Mouse (Mus musculus) neural tube, embryonic 11.5 days (tissue): ENCODE data around the gene Gm26602. TPM values are rescaled to one million over a fixed set of nuclear protein-coding genes. Genes with fewer than 3 reads are reported as not detected.
"Not testable (repeated sequence)": the region's sequence is repeated elsewhere in the genome, so short reads cannot be mapped to it uniquely, and the experiment has no call there.

Experiments used
- ATAC-seq: fragments of 200-750 bp; cut with Nextera tagmentation; 2 replicates; pipeline ENCODE4 v1.8.0; 2017; ENCODE audit warnings: moderate number of reproducible peaks, mild to moderate bottlenecking, moderate TSS enrichment, moderate library complexity; ENCODE audit not compliant: insufficient read depth, low FRiP score, low TSS enrichment
- DNase-seq: peaks from one replicate; pipeline ENCODE4 v3.0.0-alpha.2; 2015; ENCODE audit warnings: low spot score
- H3K27ac ChIP-seq: fragments of 300-500 bp; sonication (generic); 2 replicates; pipeline ENCODE4 v1.5.1; 2014; ENCODE audit warnings: low read depth, mild to moderate bottlenecking, low read length
- H3K27me3 ChIP-seq: fragments of 300-500 bp; sonication (generic); 2 replicates; pipeline ENCODE4 v1.6.1; 2014; ENCODE audit warnings: mild to moderate bottlenecking, low read length, mixed read lengths; ENCODE audit not compliant: control insufficient read depth, insufficient read depth
- H3K36me3 ChIP-seq: fragments of 300-500 bp; sonication (generic); 2 replicates; pipeline ENCODE4 v1.6.1; 2014; ENCODE audit warnings: mild to moderate bottlenecking, low read length, moderate library complexity, mixed read lengths; ENCODE audit not compliant: control insufficient read depth, insufficient read depth
- H3K4me1 ChIP-seq: fragments of 300-500 bp; sonication (generic); 2 replicates; pipeline ENCODE4 v1.6.1; 2014; ENCODE audit warnings: low read length, mixed read lengths; ENCODE audit not compliant: control insufficient read depth, insufficient read depth
- H3K4me2 ChIP-seq: fragments of 300-500 bp; sonication (generic); 2 replicates; pipeline ENCODE4 v1.6.1; 2014; ENCODE audit warnings: low read depth, mild to moderate bottlenecking, moderate library complexity
- H3K4me3 ChIP-seq: fragments of 300-500 bp; sonication (generic); 2 replicates; pipeline ENCODE4 v1.5.1; 2014; ENCODE audit warnings: low read depth, low read length
- H3K9ac ChIP-seq: fragments of 300-500 bp; sonication (generic); 2 replicates; pipeline ENCODE4 v1.6.1; 2014; ENCODE audit warnings: mild to moderate bottlenecking, low read length
- H3K9me3 ChIP-seq: fragments of 300-500 bp; sonication (generic); 2 replicates; pipeline ENCODE4 v1.6.1; 2016; ENCODE audit warnings: low read length; ENCODE audit not compliant: control insufficient read depth
- WGBS: fragments of 180-500 bp; shearing (Covaris S2); extraction: QIAGEN DNeasy Blood & Tissue Kit; methylation state at CpG from one replicate; pipeline ENCODE4 v1.1.7; 2014; 5-methylcytosine and 5-hydroxymethylcytosine counted together
- microRNA-seq: library from miRNA; unstranded; fragments of <30 nt; microRNA quantifications from one replicate; pipeline ENCODE4, GENCODE M21; 2016
- polyA plus RNA-seq: library from polyadenylated mRNA; unstranded; fragments of >200 nt; fragmentation: Nextera tagmentation; extraction: Ambion mirVana; gene quantifications from 2 replicates; pipeline ENCODE4 v1.2.1, GENCODE M21; 2014

Gene Gm26602
- polyA plus RNA-seq, 1 experiment from 2014 or later: not detected

GRCm38 (mm10) chr10:79955691-79956090 is 45.0 kb downstream of the Gm26602 start:
- H3K4me2 ChIP-seq: no peak overlapping the region
- H3K4me3 ChIP-seq: no peak overlapping the region
- H3K9ac ChIP-seq: no peak overlapping the region
- DNase-seq (no peak), ATAC-seq (no peak)
- no peak overlapping the region for H3K27ac ChIP-seq
- H3K27me3 ChIP-seq: no peaks in the 10 kb centered on the region
- H3K4me1 ChIP-seq: peaks cover 2% of the 10 kb centered on the region
- peaks cover 11% of the 10 kb centered on the region for H3K36me3 ChIP-seq
- H3K9me3 ChIP-seq: no peaks in the 10 kb centered on the region
- 77% methylated on average over 9 of the region's 9 CpGs for WGBS

GRCm38 (mm10) chr10:79956643-79957154 is 46.0 kb downstream of the Gm26602 start:
- H3K27ac ChIP-seq: no peak overlapping the region
- no peak overlapping the region for H3K4me3 ChIP-seq
- H3K4me1 ChIP-seq: peaks cover 6% of the 10 kb centered on the region
- no peak overlapping the region for H3K4me2 ChIP-seq
- H3K9me3 ChIP-seq: no peaks in the 10 kb centered on the region
- ATAC-seq (no peak), DNase-seq (no peak)
- H3K27me3 ChIP-seq: no peaks in the 10 kb centered on the region
- peaks cover 7% of the 10 kb centered on the region for H3K36me3 ChIP-seq
- WGBS: 28% methylated on average over 4 of the region's 4 CpGs
- H3K9ac ChIP-seq: no peak overlapping the region

- H3K4me3 ChIP-seq: no peak overlapping the region
- peaks cover 5% of the 10 kb centered on the region for H3K36me3 ChIP-seq
- ATAC-seq (no peak), DNase-seq (peak; percentile 81)
- peaks cover 6% of the 10 kb centered on the region for H3K4me1 ChIP-seq
- H3K27me3 ChIP-seq: no peaks in the 10 kb centered on the region
- WGBS: 4% methylated on average over 21 of the region's 21 CpGs
- H3K27ac ChIP-seq: no peak overlapping the region
- H3K9me3 ChIP-seq: no peaks in the 10 kb centered on the region
- H3K9ac ChIP-seq: peak overlapping the region; percentile 26; the same call in 1 of the 2 replicates
- H3K4me2 ChIP-seq: no peak overlapping the region
Observed at GRCm38 (mm10) chr10:79958140-79958816, 47.6 kb downstream of the Gm26602 start.

- not testable (repeated sequence) for H3K4me3 ChIP-seq, H3K27me3 ChIP-seq, H3K4me1 ChIP-seq, H3K9me3 ChIP-seq, H3K36me3 ChIP-seq, ATAC-seq, H3K4me2 ChIP-seq, DNase-seq, H3K9ac ChIP-seq, H3K27ac ChIP-seq
- 39% methylated on average over 10 of the region's 10 CpGs for WGBS
Observed at GRCm38 (mm10) chr10:79959412-79959811, 48.8 kb downstream of the Gm26602 start.

GRCm38 (mm10) chr10:79959847-79960601 is 49.4 kb downstream of the Gm26602 start, which contains the start of gene Wdr18:
TSS of gene Wdr18 (plus strand) at chr10:79960152.
- H3K9ac ChIP-seq: peak within 1 kb of the TSS; percentile 80
- peaks cover 10% of the 10 kb centered on the region; the same call in 1 of the 2 replicates for H3K36me3 ChIP-seq
- WGBS: under 1% methylated on average over 61 of the region's 61 CpGs
- H3K27ac ChIP-seq: peak within 1 kb of the TSS; percentile 14; the same call in 1 of the 2 replicates
- no peaks in the 10 kb centered on the region for H3K27me3 ChIP-seq
- peaks cover 6% of the 10 kb centered on the region for H3K4me1 ChIP-seq
- H3K9me3 ChIP-seq: no peaks in the 10 kb centered on the region
- peak within 1 kb of the TSS; percentile 97 for H3K4me3 ChIP-seq
- H3K4me2 ChIP-seq: peak within 1 kb of the TSS; percentile 77
- ATAC-seq (peak; percentile 90), DNase-seq (peak; percentile 100)

Small RNAs within 50 kb of the gene (microRNA-seq; reads per million reads assigned to microRNA genes)
- gene Mir6910: not detected

Other genes with a start within 250 kb of the Gm26602 start
- gene Madcam1, start 246.3 kb upstream of the Gm26602 start, polyA plus RNA-seq: 1.5 and 2.5 TPM in 2 replicates
- gene Tpgs1, start 241.5 kb upstream of the Gm26602 start, polyA plus RNA-seq: 71.2 and 78.7 TPM in 2 replicates
- gene Cdc34, start 228.7 kb upstream of the Gm26602 start, polyA plus RNA-seq: 165 and 168 TPM in 2 replicates
- 0.57 and 0.62 TPM in 2 replicates for gene Gzmm, start 221.8 kb upstream of the Gm26602 start, polyA plus RNA-seq
- gene Bsg, start 206.4 kb upstream of the Gm26602 start, polyA plus RNA-seq: 591 and 595 TPM in 2 replicates
- gene Hcn2, start 194.2 kb upstream of the Gm26602 start, polyA plus RNA-seq: 0.28 and 0.57 TPM in 2 replicates
- 29.5 and 34.1 TPM in 2 replicates for gene Polrmt, start 164.3 kb upstream of the Gm26602 start, polyA plus RNA-seq
- gene Fgf22, start 155.8 kb upstream of the Gm26602 start, polyA plus RNA-seq: 0.20 and 0.84 TPM in 2 replicates
- 99.7 and 101 TPM in 2 replicates for gene Rnf126, start 143.9 kb upstream of the Gm26602 start, polyA plus RNA-seq
- 1.3 and 1.7 TPM in 2 replicates for gene Fstl3, start 133.6 kb upstream of the Gm26602 start, polyA plus RNA-seq
- gene Prss57, start 119.9 kb upstream of the Gm26602 start, polyA plus RNA-seq: 0.23 TPM in 1 of 2 replicates, not detected in the other
- 150 and 155 TPM in 2 replicates for gene Palm, start 117.3 kb upstream of the Gm26602 start, polyA plus RNA-seq
- 0.77 and 1.6 TPM in 2 replicates for gene Misp, start 89.9 kb upstream of the Gm26602 start, polyA plus RNA-seq
- 215 and 216 TPM in 2 replicates for gene Ptbp1, start 56.4 kb upstream of the Gm26602 start, polyA plus RNA-seq
- 12.5 and 13.7 TPM in 2 replicates for gene Prtn3, start 36.4 kb upstream of the Gm26602 start, polyA plus RNA-seq
- 142 and 156 TPM in 2 replicates for gene Plppr3, start 36.2 kb upstream of the Gm26602 start, polyA plus RNA-seq
- gene Elane, start 24.6 kb upstream of the Gm26602 start, polyA plus RNA-seq: 0.66 TPM in 1 of 2 replicates, not detected in the other
- not detected in 2 replicates for gene Cfd, start 20.0 kb upstream of the Gm26602 start, polyA plus RNA-seq
- gene Med16, start 1.9 kb upstream of the Gm26602 start, polyA plus RNA-seq: 47.7 and 53.6 TPM in 2 replicates
- gene Kiss1r, start 6.1 kb downstream of the Gm26602 start, polyA plus RNA-seq: 0.77 and 0.80 TPM in 2 replicates
- 150 and 156 TPM in 2 replicates for gene R3hdm4, start 10.4 kb downstream of the Gm26602 start, polyA plus RNA-seq
- 7.0 and 8.5 TPM in 2 replicates for gene Arid3a, start 16.2 kb downstream of the Gm26602 start, polyA plus RNA-seq
- 115 TPM in 2 replicates for gene Wdr18, start 49.3 kb downstream of the Gm26602 start, polyA plus RNA-seq
- 0.16 and 0.30 TPM in 2 replicates for gene Grin3b, start 59.9 kb downstream of the Gm26602 start, polyA plus RNA-seq
- 16.1 and 17.7 TPM in 2 replicates for gene Tmem259, start 73.5 kb downstream of the Gm26602 start, polyA plus RNA-seq
- 167 and 187 TPM in 2 replicates for gene Cnn2, start 77.7 kb downstream of the Gm26602 start, polyA plus RNA-seq
- 4.3 and 7.0 TPM in 2 replicates for gene Abca7, start 85.6 kb downstream of the Gm26602 start, polyA plus RNA-seq
- 4.6 and 4.9 TPM in 2 replicates for gene Arhgap45, start 105.8 kb downstream of the Gm26602 start, polyA plus RNA-seq
- 222 and 234 TPM in 2 replicates for gene Polr2e, start 128.9 kb downstream of the Gm26602 start, polyA plus RNA-seq
- 540 and 570 TPM in 2 replicates for gene Gpx4, start 136.3 kb downstream of the Gm26602 start, polyA plus RNA-seq
- 11.3 and 11.9 TPM in 2 replicates for gene Sbno2, start 194.7 kb downstream of the Gm26602 start, polyA plus RNA-seq
- 22.0 and 23.5 TPM in 2 replicates for gene Stk11, start 204.9 kb downstream of the Gm26602 start, polyA plus RNA-seq
- 376 and 386 TPM in 2 replicates for gene Atp5d, start 227.8 kb downstream of the Gm26602 start, polyA plus RNA-seq
- gene Cbarp, start 230.0 kb downstream of the Gm26602 start, polyA plus RNA-seq: 11.1 and 11.3 TPM in 2 replicates
- gene Midn, start 237.4 kb downstream of the Gm26602 start, polyA plus RNA-seq: 70.0 and 78.2 TPM in 2 replicates